Mouse (Mus musculus): ENCODE results near the gene Plekhm1. TPM values are rescaled to one million over a fixed set of nuclear protein-coding genes. Genes with fewer than 3 reads are reported as not detected.
A peak's percentile ranks its signal among the peaks of the same experiment; 100 is the strongest.

Gene Plekhm1
- total and polyA plus RNA-seq, 3 experiments: 8.9 to 35.1 (median 11.7) TPM

DNA sequence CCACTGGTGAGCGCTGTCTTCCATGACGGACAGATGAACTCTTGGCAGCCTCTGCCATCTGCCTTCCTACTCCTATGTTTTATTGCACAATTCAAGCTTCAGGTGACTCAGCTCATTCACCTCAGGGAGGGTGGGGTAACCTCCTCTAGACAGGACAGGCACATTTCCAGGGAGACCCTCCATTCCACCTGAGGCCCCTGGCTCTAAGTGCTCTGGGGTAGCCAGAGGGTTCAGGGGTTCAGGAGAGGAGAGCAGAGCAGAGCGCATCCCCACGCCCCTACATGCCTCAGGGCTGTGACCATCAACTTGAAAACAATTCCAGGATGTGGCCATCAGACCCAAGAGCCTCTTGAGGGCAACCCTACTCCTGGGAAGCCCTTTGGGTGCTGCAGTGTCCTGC, 47.0 kb downstream of the Plekhm1 start:
- no peak overlapping the region for H3K4me3 ChIP-seq (ENCODE audit: low read depth, low read length)
- DNase-seq (ENCODE audit: low spot score) (no peak), ATAC-seq (ENCODE audit: extremely low read depth, insufficient number of reproducible peaks, low FRiP score, poor library complexity, severe bottlenecking) (no peak)
- peaks cover 69% of the 10 kb centered on the region for H3K36me3 ChIP-seq (replicated peaks)
- peaks cover 29% of the 10 kb centered on the region; the same call in 1 of the 2 replicates for H3K27me3 ChIP-seq (ENCODE audit: insufficient read depth, low read length)
- peaks cover 7% of the 10 kb centered on the region for H3K9me3 ChIP-seq (replicated peaks)
- TF ChIP-seq POLR2AphosphoS5 (IDR thresholded peaks at IDR 0.05; ENCODE audit: insufficient replicate concordance, low read depth, low read length) (no peak), GATA1 (IDR thresholded peaks at IDR 0.05; ENCODE audit: borderline replicate concordance, low read length) (no peak), TAL1 (conservative IDR thresholded peaks at IDR 0.05; ENCODE audit: low read depth, low read length) (no peak), CTCF (IDR thresholded peaks at IDR 0.05; ENCODE audit: low read depth, low read length) (no peak), GATA2 (IDR thresholded peaks at IDR 0.05; ENCODE audit: borderline replicate concordance, low read depth, low read length) (no peak)
- H3K4me1 ChIP-seq (ENCODE audit: insufficient read depth, low read depth, low read length): peaks cover 40% of the 10 kb centered on the region

DNA sequence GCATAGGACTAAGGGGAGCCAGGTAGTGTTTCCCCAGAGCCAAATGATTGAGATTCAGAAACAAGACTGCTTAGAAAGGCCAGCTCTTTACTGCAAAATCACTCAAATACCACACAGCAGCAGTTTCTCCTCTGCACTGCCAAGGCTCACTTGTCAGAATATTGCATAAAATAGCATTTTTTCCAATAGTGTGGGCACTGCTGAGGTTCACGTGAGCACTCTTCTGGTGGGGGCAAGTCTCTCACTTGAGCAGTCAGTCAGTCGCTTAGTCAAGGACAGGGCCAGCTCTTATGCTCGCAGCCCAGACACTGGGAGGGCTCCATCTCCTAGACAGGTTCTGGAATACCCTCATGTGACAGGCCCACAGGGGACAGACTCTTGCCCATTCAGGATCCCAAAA, 47.5 kb downstream of the Plekhm1 start:
- TF ChIP-seq GATA1 (IDR thresholded peaks at IDR 0.05; ENCODE audit: borderline replicate concordance, low read length): no peak
- no peak for TF ChIP-seq POLR2AphosphoS5 (IDR thresholded peaks at IDR 0.05; ENCODE audit: insufficient replicate concordance, low read depth, low read length)
- no peak for TF ChIP-seq TAL1 (conservative IDR thresholded peaks at IDR 0.05; ENCODE audit: low read depth, low read length)
- no peak for TF ChIP-seq CTCF (IDR thresholded peaks at IDR 0.05; ENCODE audit: low read depth, low read length)

DNA sequence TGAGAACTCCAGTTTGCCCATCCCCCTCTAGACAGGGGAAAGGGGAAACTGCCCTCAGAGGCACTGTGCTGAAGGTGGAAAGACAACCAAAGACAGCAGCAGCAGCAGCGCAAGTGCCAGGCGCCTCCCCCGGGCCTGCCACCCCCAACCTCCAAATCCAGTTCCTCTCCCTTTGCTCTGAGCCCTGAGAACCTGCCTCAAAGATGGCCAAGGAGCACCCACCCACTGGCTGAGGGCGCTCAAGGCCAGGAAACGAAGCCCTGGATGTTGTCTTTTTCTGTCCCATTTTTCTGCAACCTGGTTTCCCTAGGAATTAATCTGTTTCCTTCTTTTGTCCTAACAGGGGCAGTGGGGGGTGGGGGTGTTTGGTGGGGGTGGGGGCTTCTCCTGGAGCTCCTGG, 48.2 kb downstream of the Plekhm1 start:
- TF ChIP-seq TAL1 (conservative IDR thresholded peaks at IDR 0.05; ENCODE audit: low read depth, low read length) (no peak), CTCF (IDR thresholded peaks at IDR 0.05; ENCODE audit: low read depth, low read length) (no peak), GATA1 (IDR thresholded peaks at IDR 0.05; ENCODE audit: borderline replicate concordance, low read length) (no peak), POLR2AphosphoS5 (IDR thresholded peaks at IDR 0.05; ENCODE audit: insufficient replicate concordance, low read depth, low read length) (no peak), GATA2 (IDR thresholded peaks at IDR 0.05; ENCODE audit: borderline replicate concordance, low read depth, low read length) (no peak)
- H3K27me3 ChIP-seq (ENCODE audit: insufficient read depth, low read length): peaks cover 36% of the 10 kb centered on the region; the same call in 1 of the 2 replicates
- ATAC-seq (ENCODE audit: extremely low read depth, insufficient number of reproducible peaks, low FRiP score, poor library complexity, severe bottlenecking) (no peak), DNase-seq (ENCODE audit: low spot score) (no peak)
- H3K9me3 ChIP-seq (replicated peaks): peaks cover 15% of the 10 kb centered on the region
- H3K4me3 ChIP-seq (ENCODE audit: low read depth, low read length): peak overlapping the region; percentile 6; the same call in 1 of the 2 replicates
- peaks cover 65% of the 10 kb centered on the region for H3K36me3 ChIP-seq (replicated peaks)
- H3K4me1 ChIP-seq (ENCODE audit: insufficient read depth, low read depth, low read length): peaks cover 49% of the 10 kb centered on the region

More for the DNA sequence above, 47.5 kb downstream of the Plekhm1 start:
- H3K4me3 ChIP-seq (ENCODE audit: low read depth, low read length): no peak overlapping the region
- DNase-seq (ENCODE audit: low spot score) (no peak), ATAC-seq (ENCODE audit: extremely low read depth, insufficient number of reproducible peaks, low FRiP score, poor library complexity, severe bottlenecking) (no peak)
- peaks cover 69% of the 10 kb centered on the region for H3K36me3 ChIP-seq (replicated peaks)
- H3K4me1 ChIP-seq (ENCODE audit: insufficient read depth, low read depth, low read length): peaks cover 44% of the 10 kb centered on the region
- peaks cover 34% of the 10 kb centered on the region; the same call in 1 of the 2 replicates for H3K27me3 ChIP-seq (ENCODE audit: insufficient read depth, low read length)
- H3K9me3 ChIP-seq (replicated peaks): peaks cover 12% of the 10 kb centered on the region

DNA sequence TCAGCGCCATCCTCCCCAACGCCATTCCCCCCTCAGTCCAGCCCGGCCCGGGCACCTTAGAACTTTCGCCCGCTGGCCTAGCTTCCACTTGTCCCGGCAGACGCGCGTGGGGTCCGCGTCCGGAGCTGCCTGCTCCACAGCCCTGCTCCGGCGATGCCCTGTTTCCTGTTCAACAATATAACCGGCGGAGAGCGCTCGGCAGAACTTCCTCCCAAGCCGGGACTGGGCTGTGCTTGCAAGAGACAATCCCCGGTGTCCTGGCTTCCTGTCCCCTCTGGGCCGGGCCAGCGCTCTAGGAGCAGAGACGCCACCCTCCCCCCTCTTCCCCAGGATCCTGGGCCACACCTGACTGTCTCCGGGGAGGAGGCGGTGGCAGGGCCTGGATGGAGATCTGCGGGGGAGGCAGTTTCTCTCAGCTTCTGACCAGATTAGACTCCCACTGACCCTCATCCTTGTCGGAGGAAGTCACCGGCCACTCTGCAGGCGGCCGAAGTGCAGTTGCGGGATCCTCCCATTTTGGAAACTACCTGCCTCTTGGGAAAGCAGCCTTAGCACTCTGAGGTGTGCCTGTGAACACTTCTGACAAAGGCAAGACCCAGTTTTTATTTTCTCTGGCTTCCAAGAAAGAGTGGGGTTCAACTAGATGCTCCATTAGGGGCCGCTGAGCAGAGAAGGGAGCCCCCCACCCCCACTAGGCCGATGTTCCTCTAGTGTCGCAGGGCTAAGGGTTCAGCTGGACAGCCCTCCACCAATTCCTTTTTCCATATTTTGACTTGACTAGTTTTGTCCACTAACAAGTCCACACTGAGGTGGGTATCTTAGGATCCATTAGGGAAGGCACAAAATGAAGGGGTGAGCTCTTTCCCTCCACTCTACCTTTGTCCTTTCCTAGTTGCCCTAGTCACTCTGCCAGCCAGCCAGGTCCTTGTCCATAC, 49.0 kb downstream of the Plekhm1 start, which contains the start of gene Arhgap27:
Gene Arhgap27, minus strand, starts transcription at position 479 of the 935 bp plus-strand sequence.
- ATAC-seq (ENCODE audit: extremely low read depth, insufficient number of reproducible peaks, low FRiP score, poor library complexity, severe bottlenecking) (no peak), DNase-seq (ENCODE audit: low spot score) (peak; percentile 65)
- peak within 1 kb of the TSS; percentile 73 for H3K4me3 ChIP-seq (ENCODE audit: low read depth, low read length)
- peaks cover 60% of the 10 kb centered on the region for H3K36me3 ChIP-seq (replicated peaks)
- TF ChIP-seq CTCF (IDR thresholded peaks at IDR 0.05; ENCODE audit: low read depth, low read length): no peak
- TF ChIP-seq GATA2 (IDR thresholded peaks at IDR 0.05; ENCODE audit: borderline replicate concordance, low read depth, low read length): no peak
- TF ChIP-seq POLR2AphosphoS5 (IDR thresholded peaks at IDR 0.05; ENCODE audit: insufficient replicate concordance, low read depth, low read length): 0 out of 2 replicates have a peak, but pooled peaks have one; percentile 10
- no peak for TF ChIP-seq TAL1 (conservative IDR thresholded peaks at IDR 0.05; ENCODE audit: low read depth, low read length)
- peaks cover 41% of the 10 kb centered on the region; the same call in 1 of the 2 replicates for H3K27me3 ChIP-seq (ENCODE audit: insufficient read depth, low read length)
- H3K9me3 ChIP-seq (replicated peaks): peaks cover 15% of the 10 kb centered on the region
- peaks cover 56% of the 10 kb centered on the region for H3K4me1 ChIP-seq (ENCODE audit: insufficient read depth, low read depth, low read length)

GRCm38 (mm10) chr11:103362521-103363181, 49.8 kb downstream of the Plekhm1 start:
- ATAC-seq (ENCODE audit: extremely low read depth, insufficient number of reproducible peaks, low FRiP score, poor library complexity, severe bottlenecking) (no peak; the same call in 1 of the 2 replicates), DNase-seq (ENCODE audit: low spot score) (peak; percentile 71)
- H3K4me1 ChIP-seq (ENCODE audit: insufficient read depth, low read depth, low read length): peaks cover 56% of the 10 kb centered on the region
- H3K4me3 ChIP-seq (ENCODE audit: low read depth, low read length): peak overlapping the region; percentile 73
- peaks cover 59% of the 10 kb centered on the region for H3K36me3 ChIP-seq (replicated peaks)
- TF ChIP-seq GATA1 (IDR thresholded peaks at IDR 0.05; ENCODE audit: borderline replicate concordance, low read length) (no peak), POLR2AphosphoS5 (IDR thresholded peaks at IDR 0.05; ENCODE audit: insufficient replicate concordance, low read depth, low read length) (no peak), GATA2 (IDR thresholded peaks at IDR 0.05; ENCODE audit: borderline replicate concordance, low read depth, low read length) (no peak), CTCF (IDR thresholded peaks at IDR 0.05; ENCODE audit: low read depth, low read length) (no peak), TAL1 (conservative IDR thresholded peaks at IDR 0.05; ENCODE audit: low read depth, low read length) (no peak)
- peaks cover 15% of the 10 kb centered on the region for H3K9me3 ChIP-seq (replicated peaks)
- H3K27me3 ChIP-seq (ENCODE audit: insufficient read depth, low read length): peaks cover 43% of the 10 kb centered on the region; the same call in 1 of the 2 replicates
